In the genomic region with DNA sequence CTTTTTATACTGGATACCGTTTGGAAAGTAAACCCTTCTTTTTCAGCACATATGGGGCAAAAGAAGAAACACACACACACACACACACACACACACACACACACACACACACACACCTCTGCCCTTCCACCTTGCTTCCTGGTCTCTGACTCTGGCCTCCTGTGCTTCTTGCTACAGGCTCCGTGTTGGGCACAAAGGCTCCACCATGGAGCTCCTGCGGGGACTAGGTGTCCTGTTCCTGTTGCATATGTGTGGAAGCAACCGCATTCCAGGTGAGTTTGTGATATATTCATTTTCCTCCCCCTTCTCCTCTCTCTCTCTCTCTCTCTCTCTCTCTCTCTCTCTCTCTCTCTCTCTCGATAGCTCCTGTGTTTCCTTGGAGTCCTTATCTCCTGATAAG, we compare ENCODE assay signal across 8 mouse cellular contexts. TPM values are rescaled to one million over a fixed set of nuclear protein-coding genes. Genes with fewer than 3 reads are reported as not detected.
A peak's percentile ranks its signal among the peaks of the same experiment; 100 is the strongest.
DNase-seq lines count a peak whose midpoint lies in the region; ATAC-seq and TF ChIP-seq lines count a peak whose summit lies in the region.
"Had no signal": no experiment of that assay in that cellular context is flagged by ENCODE, and none has a peak within 500 bp of the region (broad histone marks: within the 10 kb centered on the region; RNA-seq: fewer than 3 reads in every experiment).

No protein-coding gene starts in this region.

- DNase-seq in lung, postnatal 0 days (ENCODE audit: low spot score) = no peak
- DNase-seq in lung, postnatal 10 days = no peak
- no peak for DNase-seq in forebrain, postnatal 0 days
- DNase-seq in liver, embryonic 14.5 days (ENCODE audit: low read depth in 3 of 3, low spot score in 3 of 3) = no peak
- no peak for DNase-seq in adrenal gland, postnatal 36 days
- DNase-seq in adipocyte (ENCODE audit: low spot score) = no peak
- DNase-seq in testis, postnatal 10 days (ENCODE audit: low spot score) = no peak
- DNase-seq: layer of hippocampus, postnatal 36 days had no signal

- WGBS in lung, postnatal 0 days = 12% methylated on average over 5 of the region's 5 CpGs
- WGBS in forebrain, postnatal 0 days = 29% methylated on average over 5 of the region's 5 CpGs
- 26% methylated on average over 5 of the region's 5 CpGs for WGBS in liver, embryonic 14.5 days (ENCODE audit: insufficient replicate concordance)

- TF ChIP-seq EP300 in lung, postnatal 0 days (IDR thresholded peaks at IDR 0.05) = no peak
- TF ChIP-seq EP300 in liver, embryonic 14.5 days (IDR thresholded peaks at IDR 0.05; ENCODE audit: low read depth) = no peak

- peaks cover 18% of the 10 kb centered on the region for H3K36me3 ChIP-seq in lung, postnatal 0 days (ENCODE audit: insufficient read depth, low read length)
- H3K36me3 ChIP-seq in forebrain, postnatal 0 days (ENCODE audit: insufficient read depth) = no peaks in the 10 kb centered on the region
- H3K36me3 ChIP-seq in liver, embryonic 14.5 days (replicated peaks; ENCODE audit: control insufficient read depth, insufficient read depth, low read depth) = no peaks in the 10 kb centered on the region

- H3K4me3 ChIP-seq in lung, postnatal 0 days (ENCODE audit: low read depth, low read length) = peak overlapping the region; percentile 68
- peak overlapping the region; percentile 48 for H3K4me3 ChIP-seq in forebrain, postnatal 0 days (ENCODE audit: low read depth, low read length)
- H3K4me3 ChIP-seq in liver, embryonic 14.5 days (ENCODE audit: insufficient read depth in 1 of 2, low read depth in 2 of 2, low read length in 2 of 2) = peak overlapping the region in 1 of 2 experiments; percentile 4; a peak in 1 of 4 replicates

- ATAC-seq in lung, postnatal 0 days = no peak
- ATAC-seq in forebrain, postnatal 0 days = no peak
- ATAC-seq in liver, embryonic 14.5 days (ENCODE audit: insufficient read depth) = no peak

- H3K27me3 ChIP-seq in lung, postnatal 0 days (replicated peaks; ENCODE audit: insufficient read depth, low read length) = no peaks in the 10 kb centered on the region
- H3K27me3 ChIP-seq in forebrain, postnatal 0 days (ENCODE audit: insufficient read depth, low read length) = no peaks in the 10 kb centered on the region; the same call in 1 of the 2 replicates
- no peaks in the 10 kb centered on the region for H3K27me3 ChIP-seq in liver, embryonic 14.5 days (ENCODE audit: control insufficient read depth, insufficient read depth, low read length)

- H3K4me1 ChIP-seq in lung, postnatal 0 days (ENCODE audit: insufficient read depth, low read depth, low read length) = peaks cover 7% of the 10 kb centered on the region
- peaks cover 3% of the 10 kb centered on the region; the same call in 1 of the 2 replicates for H3K4me1 ChIP-seq in forebrain, postnatal 0 days (ENCODE audit: insufficient read depth)
- no peaks in the 10 kb centered on the region for H3K4me1 ChIP-seq in liver, embryonic 14.5 days (replicated peaks; ENCODE audit: control insufficient read depth in 2 of 2, insufficient read depth in 2 of 2, low read length in 1 of 2)

- H3K4me2 ChIP-seq in lung, postnatal 0 days (replicated peaks; ENCODE audit: low read depth, low read length) = peak overlapping the region; percentile 81
- H3K4me2 ChIP-seq in forebrain, postnatal 0 days (ENCODE audit: low read depth) = peak overlapping the region; percentile 96
- H3K4me2 ChIP-seq in liver, embryonic 14.5 days (ENCODE audit: low read depth) = peak overlapping the region; percentile 63; the same call in 1 of the 2 replicates

- TF ChIP-seq CTCF in lung, postnatal 0 days (IDR thresholded peaks at IDR 0.05) = no peak
- no peak for TF ChIP-seq CTCF in forebrain, postnatal 0 days (IDR thresholded peaks at IDR 0.05; ENCODE audit: low read depth)
- no peak for TF ChIP-seq CTCF in liver, embryonic 14.5 days (IDR thresholded peaks at IDR 0.05; ENCODE audit: low read depth)

- H3K9ac ChIP-seq in lung, postnatal 0 days (replicated peaks; ENCODE audit: low read depth) = peak overlapping the region; percentile 73
- H3K9ac ChIP-seq in forebrain, postnatal 0 days = no peak overlapping the region
- H3K9ac ChIP-seq in liver, embryonic 14.5 days (replicated peaks) = no peak overlapping the region

- no peaks in the 10 kb centered on the region for H3K9me3 ChIP-seq in lung, postnatal 0 days (ENCODE audit: low read length)
- H3K9me3 ChIP-seq in forebrain, postnatal 0 days (ENCODE audit: low read length) = no peaks in the 10 kb centered on the region
- H3K9me3 ChIP-seq in liver, embryonic 14.5 days (ENCODE audit: control insufficient read depth, low read length) = no peaks in the 10 kb centered on the region

- peak overlapping the region; percentile 87 for H3K27ac ChIP-seq in lung, postnatal 0 days (ENCODE audit: low read length)
- no peak overlapping the region for H3K27ac ChIP-seq in forebrain, postnatal 0 days (ENCODE audit: low read depth, low read length)
- no peak overlapping the region for H3K27ac ChIP-seq in liver, embryonic 14.5 days

RNA-seq across cellular contexts. Expression of a gene that starts 0.8 kb away (rescaled TPM):
- polyA plus RNA-seq in lung, postnatal 0 days (2015; fragmentation: Nextera tagmentation; extraction: Ambion mirVana) = 50.8 and 57.5 TPM in 2 replicates
- total RNA-seq in forebrain, postnatal 0 days (2014; rRNA removed) = 13.2 and 16.0 TPM in 2 replicates
- polyA plus RNA-seq in forebrain, postnatal 0 days (2015; fragmentation: Nextera tagmentation; extraction: Ambion mirVana) = 2.9 and 4.4 TPM in 2 replicates
- polyA plus RNA-seq in liver, embryonic 14.5 days (2012; rRNA removed) = 10.3 and 12.7 TPM in 2 replicates
- 24.2 and 33.8 TPM in 2 replicates for polyA plus RNA-seq in liver, embryonic 14.5 days (2014; fragmentation: Nextera tagmentation; extraction: Ambion mirVana)
- total RNA-seq in adrenal gland, postnatal 36 days (2021) = 10 to 100 TPM; 16.7 to 55.2 TPM
